Mouse (Mus musculus) forebrain, embryonic 15.5 days (tissue): Measurements from ENCODE around the gene Uhrf1. TPM values are rescaled to one million over a fixed set of nuclear protein-coding genes. Genes with fewer than 3 reads are reported as not detected.

Source experiments
- ATAC-seq: fragments of 200-750 bp; cut with Nextera tagmentation; replicated peaks from 2 replicates; pipeline ENCODE4 v1.8.0; 2017; ENCODE audit warnings: mild to moderate bottlenecking, moderate TSS enrichment, moderate library complexity
- H3K27ac ChIP-seq: fragments of 300-500 bp; sonication (generic); replicated peaks from 2 replicates; pipeline ENCODE4 v1.5.1; 2015; ENCODE audit warnings: mild to moderate bottlenecking, inconsistent platforms
- H3K27me3 ChIP-seq: fragments of 300-500 bp; sonication (generic); 2 replicates; pipeline ENCODE4 v1.6.1; 2015; ENCODE audit warnings: inconsistent platforms
- H3K36me3 ChIP-seq: fragments of 300-500 bp; sonication (generic); 2 replicates; pipeline ENCODE4 v1.6.1; 2015; ENCODE audit warnings: mild to moderate bottlenecking, inconsistent platforms
- H3K4me1 ChIP-seq: fragments of 300-500 bp; sonication (generic); 2 replicates; pipeline ENCODE4 v1.6.1; 2015; ENCODE audit warnings: inconsistent platforms
- H3K4me2 ChIP-seq: fragments of 300-500 bp; sonication (generic); replicated peaks from 2 replicates; pipeline ENCODE4 v1.6.1; 2015; ENCODE audit warnings: mild to moderate bottlenecking, inconsistent platforms
- H3K4me3 ChIP-seq: fragments of 300-500 bp; sonication (generic); 2 replicates; pipeline ENCODE4 v1.5.1; 2015; ENCODE audit warnings: mild to moderate bottlenecking, inconsistent platforms
- H3K9ac ChIP-seq: fragments of 300-500 bp; sonication (generic); replicated peaks from 2 replicates; pipeline ENCODE4 v1.6.1; 2015; ENCODE audit warnings: mild to moderate bottlenecking, inconsistent platforms
- H3K9me3 ChIP-seq: fragments of 300-500 bp; sonication (generic); 2 replicates; pipeline ENCODE4 v1.6.1; 2016; ENCODE audit warnings: inconsistent platforms
- WGBS: fragments of 180-500 bp; shearing (Covaris S2); methylation state at CpG from one replicate; pipeline ENCODE4 v1.1.7; 2015; ENCODE audit warnings: mixed read lengths; 5-methylcytosine and 5-hydroxymethylcytosine counted together
- polyA plus RNA-seq: library from polyadenylated mRNA; unstranded; fragments of >200 nt; fragmentation: Nextera tagmentation; extraction: Ambion mirVana; gene quantifications from 2 replicates; pipeline ENCODE4 v1.2.1, GENCODE M21; 2015

Uhrf1 gene
- polyA plus RNA-seq, 1 experiment from 2014 or later, result 55.6 TPM

GRCm38 (mm10) chr17:56291826-56292475 is 11.2 kb upstream of the Uhrf1 start:
- Histone ChIP-seq H3K4me1 (peaks cover 27% of the 10 kb centered on the region), H3K27ac (peak overlapping the region; percentile 71; the same call in 1 of the 2 replicates), H3K36me3 (no peaks in the 10 kb centered on the region), H3K9ac (no peak overlapping the region), H3K4me2 (no peak overlapping the region), H3K27me3 (no peaks in the 10 kb centered on the region), H3K4me3 (no peak overlapping the region), H3K9me3 (no peaks in the 10 kb centered on the region)
- WGBS, result 49% methylated on average over 7 of the region's 7 CpGs
- ATAC-seq, result peak; percentile 7; the same call in 1 of the 2 replicates

- peak within 1 kb of the TSS; percentile 71; the same call in 1 of the 2 replicates for H3K27ac ChIP-seq
- peaks cover 27% of the 10 kb centered on the region for H3K4me1 ChIP-seq
- no peaks in the 10 kb centered on the region for H3K36me3 ChIP-seq
- no peaks in the 10 kb centered on the region for H3K27me3 ChIP-seq
- H3K4me3 ChIP-seq, result no peak within 1 kb of the TSS
- no peak for ATAC-seq
- H3K4me2 ChIP-seq, result no peak within 1 kb of the TSS
- H3K9ac ChIP-seq, result no peak within 1 kb of the TSS
- WGBS, result 83% methylated on average over 4 of the region's 4 CpGs
- H3K9me3 ChIP-seq, result no peaks in the 10 kb centered on the region
These were observed 10.4 kb upstream of the Uhrf1 start, which contains the start of gene Plin3 for GRCm38 (mm10) chr17:56292531-56293222. Plin3 (minus strand) TSS chr17:56292873.

- Histone ChIP-seq H3K4me3 (no peak overlapping the region), H3K9me3 (no peaks in the 10 kb centered on the region), H3K9ac (no peak overlapping the region), H3K27ac (no peak overlapping the region), H3K4me1 (peaks cover 24% of the 10 kb centered on the region), H3K4me2 (no peak overlapping the region), H3K27me3 (no peaks in the 10 kb centered on the region), H3K36me3 (no peaks in the 10 kb centered on the region)
- WGBS, result 80% methylated on average over 1 of the region's 1 CpGs
- no peak for ATAC-seq
These were observed 9.8 kb upstream of the Uhrf1 start for GRCm38 (mm10) chr17:56293291-56293690.

- Histone ChIP-seq H3K9me3 (no peaks in the 10 kb centered on the region), H3K36me3 (no peaks in the 10 kb centered on the region), H3K4me1 (peaks cover 24% of the 10 kb centered on the region), H3K4me3 (no peak overlapping the region), H3K9ac (no peak overlapping the region), H3K27ac (no peak overlapping the region), H3K27me3 (no peaks in the 10 kb centered on the region), H3K4me2 (no peak overlapping the region)
- no peak for ATAC-seq
- 79% methylated on average over 19 of the region's 19 CpGs for whole genome bisulfite sequencing
These were observed 8.9 kb upstream of the Uhrf1 start for GRCm38 (mm10) chr17:56294241-56294640.

GRCm38 (mm10) chr17:56296201-56296600 is 6.9 kb upstream of the Uhrf1 start:
- Histone ChIP-seq H3K36me3 (no peaks in the 10 kb centered on the region), H3K9me3 (no peaks in the 10 kb centered on the region), H3K4me2 (no peak overlapping the region), H3K4me1 (peaks cover 4% of the 10 kb centered on the region), H3K9ac (no peak overlapping the region), H3K27ac (no peak overlapping the region), H3K27me3 (no peaks in the 10 kb centered on the region), H3K4me3 (no peak overlapping the region)
- no peak for ATAC-seq
- 57% methylated on average over 1 of the region's 1 CpGs for WGBS

- H3K9ac ChIP-seq, result no peak overlapping the region
- no peak overlapping the region for H3K27ac ChIP-seq
- no peak overlapping the region for H3K4me2 ChIP-seq
- H3K4me3 ChIP-seq, result no peak overlapping the region
- no peaks in the 10 kb centered on the region for H3K36me3 ChIP-seq
- no peaks in the 10 kb centered on the region for H3K9me3 ChIP-seq
- peaks cover 7% of the 10 kb centered on the region for H3K4me1 ChIP-seq
- WGBS, result 100% methylated on average over 1 of the region's 1 CpGs
- H3K27me3 ChIP-seq, result no peaks in the 10 kb centered on the region
- ATAC-seq, result no peak
These were observed 4.9 kb upstream of the Uhrf1 start for GRCm38 (mm10) chr17:56298238-56298637.

- WGBS, result 93% methylated on average over 9 of the region's 9 CpGs
- H3K27ac ChIP-seq, result no peak within 1 kb of the TSS
- ATAC-seq, result no peak
- no peak within 1 kb of the TSS for H3K9ac ChIP-seq
- H3K36me3 ChIP-seq, result no peaks in the 10 kb centered on the region
- H3K4me1 ChIP-seq, result peaks cover 21% of the 10 kb centered on the region
- H3K4me3 ChIP-seq, result no peak within 1 kb of the TSS
- no peaks in the 10 kb centered on the region for H3K27me3 ChIP-seq
- H3K4me2 ChIP-seq, result no peak within 1 kb of the TSS
- H3K9me3 ChIP-seq, result no peaks in the 10 kb centered on the region
These were observed 2.9 kb upstream of the Uhrf1 start, which contains the start of gene Arrdc5 for GRCm38 (mm10) chr17:56300186-56300585. Arrdc5 (minus strand) TSS chr17:56300286.

- WGBS, result 22% methylated on average over 13 of the region's 13 CpGs
- Histone ChIP-seq H3K27me3 (no peaks in the 10 kb centered on the region), H3K36me3 (no peaks in the 10 kb centered on the region), H3K27ac (0 out of 2 replicates have a peak overlapping the region, but pooled peaks have one; percentile 38), H3K4me3 (no peak overlapping the region), H3K9ac (no peak overlapping the region), H3K9me3 (no peaks in the 10 kb centered on the region), H3K4me1 (peaks cover 29% of the 10 kb centered on the region), H3K4me2 (peak overlapping the region; percentile 95; the same call in 1 of the 2 replicates)
- ATAC-seq, result no peak
These were observed 641 bp upstream of the Uhrf1 start for GRCm38 (mm10) chr17:56302363-56302996.

- H3K36me3 ChIP-seq, result no peaks in the 10 kb centered on the region
- peaks cover 29% of the 10 kb centered on the region for H3K4me1 ChIP-seq
- H3K4me3 ChIP-seq, result peak overlapping the region; percentile 70
- peak; percentile 96 for ATAC-seq
- under 1% methylated on average over 68 of the region's 68 CpGs for WGBS
- H3K27me3 ChIP-seq, result no peaks in the 10 kb centered on the region
- H3K9ac ChIP-seq, result peak overlapping the region; percentile 50
- no peaks in the 10 kb centered on the region for H3K9me3 ChIP-seq
- peak overlapping the region; percentile 65 for H3K27ac ChIP-seq
- H3K4me2 ChIP-seq, result peak overlapping the region; percentile 95
These were observed 896 bp downstream of the Uhrf1 start for GRCm38 (mm10) chr17:56303847-56304586.

- no peak for ATAC-seq
- Histone ChIP-seq H3K9me3 (no peaks in the 10 kb centered on the region), H3K36me3 (no peaks in the 10 kb centered on the region), H3K4me1 (peaks cover 29% of the 10 kb centered on the region), H3K27ac (no peak overlapping the region), H3K4me2 (peak overlapping the region; percentile 95), H3K4me3 (peak overlapping the region; percentile 70), H3K27me3 (no peaks in the 10 kb centered on the region), H3K9ac (peak overlapping the region; percentile 50)
- WGBS, result 11% methylated on average over 11 of the region's 11 CpGs
These were observed 1.6 kb downstream of the Uhrf1 start for GRCm38 (mm10) chr17:56304718-56305117.

- Histone ChIP-seq H3K9ac (peak overlapping the region; percentile 50; the same call in 1 of the 2 replicates), H3K4me1 (peaks cover 29% of the 10 kb centered on the region), H3K27ac (no peak overlapping the region), H3K4me2 (peak overlapping the region; percentile 95), H3K36me3 (no peaks in the 10 kb centered on the region), H3K27me3 (no peaks in the 10 kb centered on the region), H3K9me3 (no peaks in the 10 kb centered on the region), H3K4me3 (peak overlapping the region; percentile 70)
- 17% methylated on average over 9 of the region's 9 CpGs for WGBS
- no peak for ATAC-seq
These were observed 2.0 kb downstream of the Uhrf1 start for GRCm38 (mm10) chr17:56305156-56305555.
